Mouse (Mus musculus) embryonic fibroblast, embryonic 13.5 days (primary cell): ENCODE measurements at regions not wholly inside any gene's neighbourhood (a gene's known extent, or its start where the extent isn't known, plus 50 kb on each side); places are given as distances from the start of the nearest gene placed in this dataset.
"Not testable (repeated sequence)": the region's sequence is repeated elsewhere in the genome, so short reads cannot be mapped to it uniquely, and the experiment has no call there.

Source experiments
- H3K27ac ChIP-seq: 2 replicates; pipeline ENCODE4 v1.5.1; 2012; ENCODE audit warnings: low read length, control low read depth, inconsistent platforms; ENCODE audit not compliant: insufficient read depth
- H3K4me1 ChIP-seq: 2 replicates; pipeline ENCODE4 v1.6.1; 2011; ENCODE audit warnings: low read length; ENCODE audit not compliant: control insufficient read depth, insufficient read depth
- H3K4me3 ChIP-seq: 2 replicates; pipeline ENCODE4 v1.5.1; 2011; ENCODE audit warnings: mild to moderate bottlenecking, control low read depth, low read length; ENCODE audit not compliant: insufficient read depth
- CTCF ChIP-seq: IDR thresholded peaks from 2 replicates; pipeline ENCODE4 v1.5.1; 2011; ENCODE audit warnings: mild to moderate bottlenecking, control low read depth, low read length, moderate library complexity, borderline replicate concordance; ENCODE audit not compliant: insufficient read depth
- POLR2A ChIP-seq: IDR thresholded peaks from 2 replicates; pipeline ENCODE4 v1.6.1; 2011; ENCODE audit warnings: low read depth, mild to moderate bottlenecking, control low read depth, low read length, moderate library complexity

DNA sequence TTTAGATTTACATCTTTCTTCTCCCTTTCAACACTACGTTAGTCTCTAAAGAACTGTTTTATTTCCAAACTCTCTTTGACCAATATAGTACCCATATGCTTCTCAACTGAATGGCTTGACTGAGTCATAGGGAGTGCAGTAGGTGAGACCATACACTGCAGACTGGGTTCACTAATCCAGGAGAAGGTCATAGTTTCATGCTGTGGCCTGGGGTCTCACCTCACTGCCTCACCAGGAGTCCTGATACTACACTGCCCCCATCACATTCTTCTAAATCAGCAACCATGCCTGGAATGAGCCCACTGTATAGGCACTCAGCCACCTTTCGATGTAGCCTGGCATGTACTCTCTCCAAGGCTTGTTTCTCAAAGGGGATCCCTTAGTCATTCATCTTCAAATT is 269.6 kb downstream of the Samd5 start:
- Histone ChIP-seq H3K27ac (no peak overlapping the region), H3K4me1 (no peaks in the 10 kb centered on the region), H3K4me3 (no peak overlapping the region)
- no peak for TF ChIP-seq POLR2A
- TF ChIP-seq CTCF: no peak

DNA sequence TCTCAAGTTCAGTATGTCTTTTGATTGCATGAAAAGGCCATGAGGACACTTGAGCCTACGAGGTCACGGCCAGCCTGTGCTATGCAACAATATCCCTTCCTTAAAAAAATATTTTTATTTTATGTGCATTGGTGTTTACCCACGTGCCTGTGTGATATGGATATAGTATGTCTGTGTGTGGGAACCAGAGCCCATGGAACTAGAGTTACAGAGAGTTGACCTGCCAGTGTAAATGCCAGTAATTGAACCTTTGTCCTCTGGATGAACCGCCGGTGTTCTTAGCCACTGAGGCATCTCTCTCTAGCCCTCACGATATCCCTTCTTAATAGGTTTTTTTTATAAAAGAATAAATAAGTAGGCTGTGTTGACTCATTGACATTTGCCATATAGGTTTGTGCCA is 270.0 kb downstream of the Samd5 start:
- no peak overlapping the region for H3K27ac ChIP-seq
- no peaks in the 10 kb centered on the region for H3K4me1 ChIP-seq
- TF ChIP-seq CTCF (no peak), POLR2A (no peak)
- H3K4me3 ChIP-seq: no peak overlapping the region

DNA sequence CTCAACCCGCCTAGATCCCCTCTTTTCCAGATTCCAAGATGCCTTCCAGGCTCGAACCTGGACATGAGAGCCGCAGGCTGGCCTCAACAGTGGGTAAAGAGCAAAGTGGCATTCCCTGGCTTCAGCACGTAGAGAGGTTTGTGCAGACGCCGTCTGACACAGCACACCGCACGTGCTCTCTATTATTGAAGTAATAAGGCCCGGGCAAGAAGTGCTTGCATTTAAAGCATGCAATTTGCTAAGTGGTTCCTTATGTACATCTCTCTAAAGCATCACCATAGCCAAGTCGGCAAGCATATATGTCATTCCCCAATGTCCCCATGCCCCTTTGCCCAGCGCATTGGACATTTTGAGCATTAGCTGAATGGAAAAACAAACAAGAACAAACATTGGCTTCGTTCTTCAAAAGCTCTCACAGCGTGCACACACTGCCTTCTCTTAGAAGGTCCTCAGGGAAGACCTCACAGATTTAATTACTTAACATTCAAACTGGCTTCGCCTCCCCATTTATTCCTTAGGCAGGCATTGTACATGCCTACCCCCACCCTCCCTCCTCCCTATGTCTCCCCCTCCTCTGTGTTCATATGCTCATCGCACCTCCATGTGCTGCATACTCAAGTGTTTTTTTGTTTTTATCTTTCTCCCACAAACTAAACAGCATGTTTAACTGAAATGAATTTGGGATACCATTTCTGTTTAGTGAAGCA is 273.9 kb downstream of the Samd5 start:
- no peak overlapping the region for H3K4me3 ChIP-seq

DNA sequence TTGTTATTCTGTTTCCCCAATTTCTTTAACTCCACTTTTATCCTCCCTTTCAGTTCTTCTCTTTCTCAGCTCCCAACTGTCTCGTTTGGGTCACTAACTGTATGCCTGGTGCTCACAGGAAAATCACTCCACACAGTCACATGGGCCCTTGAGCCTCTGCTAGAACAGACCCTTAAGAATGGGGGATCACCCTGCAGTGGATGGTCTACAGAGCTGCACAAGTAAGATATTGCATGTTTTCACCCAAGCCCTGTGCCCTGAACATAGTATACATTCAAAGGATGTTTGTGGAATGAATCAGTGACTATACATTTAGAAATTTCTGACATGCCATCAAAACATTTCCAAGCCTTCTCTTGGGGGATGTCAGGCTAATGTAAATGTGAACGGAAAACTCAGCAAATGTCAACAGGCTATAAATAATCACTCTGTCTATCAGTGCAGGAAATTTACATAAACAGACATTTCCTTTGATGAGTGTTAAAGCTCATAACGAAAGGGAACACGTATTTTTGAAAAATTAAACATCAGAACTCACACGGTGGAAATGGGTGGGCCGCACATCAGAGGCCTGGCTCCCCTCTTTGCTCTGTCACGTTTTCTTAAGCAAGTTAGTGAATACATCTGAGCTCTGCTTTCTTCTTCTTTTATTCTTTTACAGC is 297.4 kb downstream of the Samd5 start:
- TF ChIP-seq POLR2A: no peak
- Histone ChIP-seq H3K27ac (peak overlapping the region; percentile 45), H3K4me1 (peaks cover 6% of the 10 kb centered on the region), H3K4me3 (no peak overlapping the region)

More for the DNA sequence above, 273.9 kb downstream of the Samd5 start:
- Histone ChIP-seq H3K27ac (no peak overlapping the region), H3K4me1 (no peaks in the 10 kb centered on the region; the same call in 1 of the 2 replicates)
- no peak for TF ChIP-seq CTCF
- TF ChIP-seq POLR2A: no peak

DNA sequence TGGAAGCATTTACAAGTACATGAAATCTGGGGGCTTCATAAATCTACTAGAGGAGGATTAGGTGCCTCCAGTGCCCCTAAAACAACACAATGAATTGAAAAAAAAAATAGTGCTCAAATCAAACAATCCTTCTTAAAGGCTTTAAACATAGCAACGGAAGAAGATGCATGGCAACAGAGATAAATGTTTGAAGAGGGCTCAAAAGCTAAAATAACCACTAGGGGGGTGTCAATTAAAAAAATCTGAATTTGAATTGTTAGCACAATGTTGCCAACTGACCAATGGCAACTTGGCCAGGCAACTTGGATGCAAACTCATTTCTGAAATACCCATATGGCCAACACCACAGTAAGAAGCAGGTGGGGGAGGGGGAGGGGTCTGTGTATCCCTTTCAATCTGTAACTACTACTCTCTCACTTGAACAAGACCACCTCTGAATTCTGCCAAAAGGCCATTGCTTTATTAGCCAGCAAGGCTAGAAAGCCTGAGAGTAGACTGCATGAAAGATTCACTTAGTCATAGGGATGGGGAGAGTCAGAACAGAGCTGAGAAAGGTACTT is 312.6 kb downstream of the Samd5 start:
- no peak overlapping the region for H3K27ac ChIP-seq
- TF ChIP-seq CTCF: no peak
- no peak for TF ChIP-seq POLR2A
- no peak overlapping the region for H3K4me3 ChIP-seq
- H3K4me1 ChIP-seq: no peaks in the 10 kb centered on the region

DNA sequence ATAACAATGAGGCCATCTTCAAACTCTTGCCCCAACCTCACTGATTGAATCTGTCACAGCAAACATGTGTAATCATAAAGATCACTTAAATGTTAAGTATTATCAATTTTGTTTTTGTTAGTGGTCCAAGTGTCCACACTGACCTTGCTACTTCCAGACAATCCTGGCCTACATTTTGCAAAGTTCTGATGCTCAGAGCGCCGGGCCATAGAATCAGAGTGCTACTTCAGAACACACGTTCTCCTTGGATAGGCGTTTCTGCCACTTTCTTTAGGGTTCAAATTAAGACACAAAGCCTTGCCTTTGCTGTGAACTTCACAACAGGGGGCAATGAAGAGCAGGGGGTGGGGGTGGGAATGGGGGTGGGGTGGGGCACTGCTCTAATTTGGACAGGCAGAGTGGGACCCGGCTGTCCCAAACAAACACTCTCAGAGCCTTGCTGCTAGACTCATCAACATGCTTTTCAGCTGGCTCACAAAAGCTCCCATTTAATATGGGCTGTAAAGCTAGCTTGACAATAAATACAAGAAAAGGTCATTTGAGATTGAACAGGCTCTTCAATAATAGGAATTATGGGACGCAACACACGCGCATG is 336.7 kb downstream of the Samd5 start:
- no peaks in the 10 kb centered on the region for H3K4me1 ChIP-seq
- no peak overlapping the region for H3K27ac ChIP-seq
- TF ChIP-seq POLR2A (no peak), CTCF (no peak)
- no peak overlapping the region for H3K4me3 ChIP-seq

DNA sequence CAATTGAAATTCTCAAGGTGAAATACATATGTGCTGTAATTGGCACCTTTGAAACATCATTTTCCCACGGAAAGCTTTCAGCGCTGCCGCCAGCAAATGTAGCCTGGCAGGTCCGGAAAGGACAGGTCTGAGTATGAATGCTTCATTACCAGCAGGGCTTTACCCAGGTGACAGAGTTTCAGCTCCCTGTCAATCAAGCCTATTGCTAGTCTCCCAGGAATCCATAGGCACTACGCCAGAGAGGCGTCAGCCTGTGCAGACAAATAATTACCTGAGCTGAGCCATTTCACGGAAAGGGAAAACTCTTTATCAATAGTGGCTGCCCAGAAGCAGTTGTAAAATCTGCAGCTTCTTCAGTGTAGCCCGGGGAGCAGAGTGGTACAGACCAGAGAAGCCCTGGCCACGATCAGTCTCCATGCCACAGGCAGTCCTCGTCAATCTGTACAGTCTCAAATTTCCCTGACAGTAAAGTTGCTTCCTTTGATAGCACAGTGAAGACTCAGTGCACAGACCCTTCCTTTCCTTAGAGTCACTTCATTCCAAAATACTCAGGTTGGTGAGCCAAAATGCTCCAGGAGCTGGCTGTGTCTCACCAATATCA is 340.7 kb downstream of the Samd5 start:
- no peaks in the 10 kb centered on the region for H3K4me1 ChIP-seq
- TF ChIP-seq CTCF: no peak
- no peak for TF ChIP-seq POLR2A
- no peak overlapping the region for H3K27ac ChIP-seq
- no peak overlapping the region for H3K4me3 ChIP-seq

DNA sequence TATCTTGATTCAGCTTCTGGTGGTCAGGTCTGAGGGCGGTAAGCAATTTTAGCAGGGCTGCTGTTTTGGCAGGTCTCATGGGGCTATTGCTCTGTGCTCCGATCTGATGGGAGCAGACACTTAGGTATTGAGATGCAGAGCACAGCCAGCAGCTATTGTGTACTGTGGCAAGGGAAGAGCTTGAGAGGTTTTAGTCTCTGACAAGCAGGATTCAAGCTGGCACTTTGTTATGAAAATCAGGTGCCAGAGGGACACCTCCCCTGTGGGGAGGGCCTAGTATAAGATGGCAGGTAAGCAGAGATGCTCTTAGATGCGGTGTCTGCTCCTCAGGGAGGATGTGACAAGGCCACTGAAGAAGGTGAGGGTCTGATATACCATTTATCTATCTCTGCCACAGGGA is 343.3 kb downstream of the Samd5 start:
- H3K4me1 ChIP-seq: no peaks in the 10 kb centered on the region
- TF ChIP-seq CTCF (no peak), POLR2A (no peak)
- H3K4me3 ChIP-seq: no peak overlapping the region
- no peak overlapping the region for H3K27ac ChIP-seq

DNA sequence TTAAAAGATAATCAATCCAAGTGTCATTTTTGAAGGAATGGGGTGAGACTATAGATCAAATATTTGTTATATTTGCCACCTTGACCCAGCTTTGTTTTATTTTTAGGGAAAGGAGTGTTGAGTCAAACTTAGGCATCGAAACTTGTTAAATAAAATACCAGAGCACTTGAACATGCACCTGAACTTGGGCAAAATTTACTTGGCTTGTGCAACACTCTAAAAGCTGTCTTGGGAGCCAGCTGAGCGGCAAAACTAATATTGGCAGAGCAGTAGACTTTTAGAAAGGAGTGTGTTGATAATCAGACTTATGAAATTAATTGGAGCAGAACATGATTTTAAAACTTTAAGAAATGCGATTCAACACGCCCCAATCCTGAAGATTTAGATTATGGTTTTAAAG is 346.7 kb downstream of the Samd5 start:
- TF ChIP-seq POLR2A (no peak), CTCF (no peak)
- Histone ChIP-seq H3K4me1 (no peaks in the 10 kb centered on the region), H3K27ac (no peak overlapping the region), H3K4me3 (no peak overlapping the region)

DNA sequence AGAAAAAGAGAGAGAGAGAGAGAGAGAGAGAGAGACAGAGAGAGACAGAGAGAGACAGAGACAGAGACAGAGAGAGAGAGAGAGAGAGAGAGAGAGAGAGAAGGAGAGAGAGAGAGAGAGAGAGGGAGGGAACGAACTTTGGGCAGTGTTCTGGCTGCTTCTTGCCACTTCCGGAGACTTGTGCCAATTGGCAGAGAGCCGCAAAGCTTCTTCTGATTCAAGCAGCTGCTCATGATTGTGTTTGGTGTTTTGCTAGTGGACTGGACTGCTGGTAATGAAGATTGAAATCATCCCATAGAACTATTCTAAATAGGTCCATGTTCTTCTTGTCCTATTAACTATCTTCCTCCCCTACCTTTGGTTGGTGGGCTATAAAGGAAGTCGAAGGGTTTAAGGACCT is 347.1 kb downstream of the Samd5 start:
- H3K4me1 ChIP-seq, H3K27ac ChIP-seq, H3K4me3 ChIP-seq: not testable (repeated sequence)
